Mouse (Mus musculus) lung, adult 18-20 months (tissue): ENCODE measurements around the gene Suco.

Experiments
- DNase-seq, 2 experiments: peaks; one replicate each; pipeline ENCODE4 v3.0.0; 2022; ENCODE audit warnings: mixed read lengths in 2 of 2

Suco gene

GRCm38 (mm10) chr1:161888823-161889222 lies 12.3 kb upstream of the Suco start:
- no peak for DNase-seq

GRCm38 (mm10) chr1:161887679-161888260 lies 11.3 kb upstream of the Suco start:
- DNase-seq = no peak

GRCm38 (mm10) chr1:161885762-161886161 lies 9.3 kb upstream of the Suco start:
- no peak for DNase-seq

GRCm38 (mm10) chr1:161877580-161878142 lies 1.2 kb upstream of the Suco start:
- no peak for DNase-seq

- peak; percentile 17 to 56 for DNase-seq
Observed at GRCm38 (mm10) chr1:161875706-161876552, 553 bp downstream of the Suco start.

- DNase-seq = no peak
Observed at GRCm38 (mm10) chr1:161869422-161869821, 7.1 kb downstream of the Suco start.

GRCm38 (mm10) chr1:161868413-161868812 lies 8.1 kb downstream of the Suco start:
- no peak for DNase-seq

- DNase-seq = no peak
Observed at GRCm38 (mm10) chr1:161863742-161864141, 12.7 kb downstream of the Suco start.

- no peak for DNase-seq
Observed at GRCm38 (mm10) chr1:161859248-161859647, 17.2 kb downstream of the Suco start.

- DNase-seq = no peak
Observed at GRCm38 (mm10) chr1:161826677-161827076, 49.8 kb downstream of the Suco start.

GRCm38 (mm10) chr1:161809428-161809827 lies 67.1 kb downstream of the Suco start:
- no peak for DNase-seq

GRCm38 (mm10) chr1:161808980-161809379 lies 67.5 kb downstream of the Suco start:
- DNase-seq = no peak

- no peak for DNase-seq
Observed at GRCm38 (mm10) chr1:161804541-161804971, 71.9 kb downstream of the Suco start.

GRCm38 (mm10) chr1:161801321-161801720 lies 75.2 kb downstream of the Suco start:
- no peak for DNase-seq

GRCm38 (mm10) chr1:161800256-161800655 lies 76.2 kb downstream of the Suco start:
- no peak for DNase-seq

- no peak for DNase-seq
Observed at GRCm38 (mm10) chr1:161799791-161800190, 76.7 kb downstream of the Suco start.

- DNase-seq = no peak
Observed at GRCm38 (mm10) chr1:161798866-161799265, 77.6 kb downstream of the Suco start.

GRCm38 (mm10) chr1:161794447-161795211 lies 81.9 kb downstream of the Suco start:
- DNase-seq = no peak

- no peak for DNase-seq
Observed at GRCm38 (mm10) chr1:161793321-161793720, 83.2 kb downstream of the Suco start.

- DNase-seq = no peak
Observed at GRCm38 (mm10) chr1:161792687-161792969, 83.9 kb downstream of the Suco start.

- DNase-seq = no peak
Observed at GRCm38 (mm10) chr1:161791854-161792686, 84.4 kb downstream of the Suco start.

- no peak for DNase-seq
Observed at GRCm38 (mm10) chr1:161788339-161788738, 88.1 kb downstream of the Suco start, which contains the start of gene Fasl. Gene Fasl (minus strand): TSS chr1:161788495.
